Mouse (Mus musculus) common myeloid progenitor, adult 5-6 weeks (primary cell): Measurements from ENCODE around the gene Vmn2r59. TPM values are rescaled to one million over a fixed set of nuclear protein-coding genes. Genes with fewer than 3 reads are reported as not detected.

Experiments used
- ATAC-seq: replicated peaks from 2 replicates; pipeline ENCODE4 v1.8.0; 2016; ENCODE audit warnings: low read depth, mild to moderate bottlenecking, moderate TSS enrichment, inconsistent platforms; ENCODE audit not compliant: poor library complexity, severe bottlenecking
- total RNA-seq: library from RNA; stranded (forward); fragments of 200-1000, 187-1606 nt; gene quantifications from 2 replicates; pipeline ENCODE4 v1.2.3, GENCODE M21; 2017

Vmn2r59 gene
- not detected in 2 replicates for total RNA-seq

GRCm38 (mm10) chr7:42058923-42059322 lies at the start of gene Vmn2r59:
Vmn2r59 (minus strand) TSS chr7:42059023.
- no peak for ATAC-seq

GRCm38 (mm10) chr7:42107470-42107869 lies 48.6 kb upstream of the Vmn2r59 start, which contains the start of gene Vmn2r60:
Vmn2r60 (plus strand) TSS chr7:42107770.
- no peak for ATAC-seq

GRCm38 (mm10) chr7:42107061-42107460 lies 48.2 kb upstream of the Vmn2r59 start:
- 0 out of 2 replicates have a peak, but pooled peaks have one; percentile 45 for ATAC-seq

Other genes with a start within 250 kb of the Vmn2r59 start
- not detected in 2 replicates for gene Vmn2r58, start 186.3 kb downstream of the Vmn2r59 start, total RNA-seq
- gene Vmn2r60, start 48.7 kb upstream of the Vmn2r59 start, total RNA-seq: not detected in 2 replicates
- gene Vmn2r61, start 201.0 kb upstream of the Vmn2r59 start, total RNA-seq: not detected in 2 replicates